Mouse (Mus musculus): ENCODE measurements at regions not wholly inside any gene's neighbourhood (a gene's known extent, or its start where the extent isn't known, plus 50 kb on each side); places are given as distances from the start of the nearest gene placed in this dataset.

GRCm38 (mm10) chr6:133904501-133904900 lies 50.9 kb upstream of the Kap start:
- DNase-seq (ENCODE audit: low read depth, low spot score) = peak; percentile 31

DNA sequence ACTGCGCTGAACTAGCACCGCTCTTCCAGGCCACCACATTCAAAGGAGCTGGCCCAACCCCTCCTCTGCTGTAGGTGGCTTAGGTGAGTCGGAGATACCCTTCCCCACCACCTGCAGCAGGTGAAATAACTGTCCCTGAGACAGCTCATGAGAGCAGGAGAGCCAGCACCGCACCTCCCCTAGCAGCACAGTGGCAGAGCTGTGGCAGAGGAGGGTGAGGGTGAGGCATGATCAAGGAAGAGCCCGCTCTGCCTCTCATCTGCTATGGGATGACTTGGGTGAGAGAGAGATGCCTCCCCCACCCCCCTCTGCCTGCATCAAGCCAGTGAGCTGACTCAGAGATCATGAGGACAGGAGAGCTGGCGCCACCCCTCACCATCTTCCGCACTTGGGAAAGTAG lies 81.1 kb upstream of the Kap start:
- DNase-seq (ENCODE audit: low read depth, low spot score) = no peak

- DNase-seq (ENCODE audit: low read depth, low spot score) = no peak
Observed at GRCm38 (mm10) chr6:133935671-133936070, 82.1 kb upstream of the Kap start.

- no peak for DNase-seq (ENCODE audit: low read depth, low spot score)
Observed at GRCm38 (mm10) chr6:133959902-133960634, 75.4 kb upstream of the Etv6 start.

DNA sequence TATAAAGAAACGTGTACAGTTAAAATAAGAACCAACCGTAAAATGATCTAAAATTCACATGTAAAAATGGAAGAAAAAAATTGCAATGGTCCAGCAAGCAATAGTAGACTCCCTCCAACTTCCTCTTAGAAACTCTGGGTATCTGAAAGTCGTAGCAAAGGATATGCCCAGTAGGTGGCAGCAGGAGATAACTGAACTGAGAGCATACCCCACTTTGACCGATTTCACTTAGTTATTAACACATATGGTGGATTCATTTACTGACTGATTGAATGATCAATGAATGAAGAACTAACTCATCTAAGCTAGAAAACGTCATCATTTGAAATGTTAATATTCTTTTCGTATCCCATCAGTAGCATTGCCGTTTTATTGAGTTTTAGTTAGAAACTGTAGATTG lies 74.8 kb upstream of the Etv6 start:
- DNase-seq (ENCODE audit: low read depth, low spot score) = peak; percentile 71

DNA sequence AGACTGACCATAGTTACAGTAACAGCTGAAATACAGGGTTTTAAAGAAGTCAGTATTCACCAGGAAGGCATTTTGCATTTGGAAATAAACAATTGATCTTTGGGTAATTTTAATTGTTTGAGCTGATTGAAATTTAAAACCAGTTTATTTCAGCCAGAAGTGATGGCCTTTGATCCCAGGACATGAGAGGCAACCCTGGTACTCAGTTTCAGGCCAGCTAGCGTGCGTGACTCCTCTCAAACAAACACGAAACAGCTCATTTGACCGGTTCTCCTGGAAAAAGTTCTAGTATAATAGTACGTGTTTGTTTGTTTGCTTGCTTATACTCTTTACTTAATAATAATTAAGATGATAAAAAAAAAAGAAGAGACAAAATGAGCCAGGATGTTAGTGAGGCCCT lies 72.9 kb upstream of the Etv6 start:
- no peak for DNase-seq (ENCODE audit: low read depth, low spot score)

GRCm38 (mm10) chr6:133963264-133963663 lies 72.2 kb upstream of the Etv6 start:
- no peak for DNase-seq (ENCODE audit: low read depth, low spot score)

DNA sequence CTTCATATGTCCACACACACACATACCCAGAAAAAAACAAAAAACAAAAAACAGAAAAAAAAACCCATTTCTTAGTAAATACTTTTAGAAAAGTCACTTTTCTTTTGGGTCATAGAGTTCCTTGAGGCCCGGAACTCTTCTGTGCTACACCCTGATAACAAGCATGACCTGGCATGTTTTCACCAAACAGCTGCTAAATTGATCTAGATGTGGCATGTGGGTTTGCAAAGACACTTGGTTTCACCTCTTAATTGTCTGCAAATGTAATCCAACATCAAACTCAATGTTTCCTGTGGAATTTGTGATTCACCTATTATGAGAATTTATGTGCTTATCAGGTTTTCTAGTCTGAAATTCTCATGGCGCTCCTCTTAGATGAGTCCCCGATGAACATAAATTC lies 68.2 kb upstream of the Etv6 start:
- no peak for DNase-seq (ENCODE audit: low read depth, low spot score)

GRCm38 (mm10) chr6:133972054-133972705 lies 63.3 kb upstream of the Etv6 start:
- DNase-seq (ENCODE audit: low read depth, low spot score) = no peak

DNA sequence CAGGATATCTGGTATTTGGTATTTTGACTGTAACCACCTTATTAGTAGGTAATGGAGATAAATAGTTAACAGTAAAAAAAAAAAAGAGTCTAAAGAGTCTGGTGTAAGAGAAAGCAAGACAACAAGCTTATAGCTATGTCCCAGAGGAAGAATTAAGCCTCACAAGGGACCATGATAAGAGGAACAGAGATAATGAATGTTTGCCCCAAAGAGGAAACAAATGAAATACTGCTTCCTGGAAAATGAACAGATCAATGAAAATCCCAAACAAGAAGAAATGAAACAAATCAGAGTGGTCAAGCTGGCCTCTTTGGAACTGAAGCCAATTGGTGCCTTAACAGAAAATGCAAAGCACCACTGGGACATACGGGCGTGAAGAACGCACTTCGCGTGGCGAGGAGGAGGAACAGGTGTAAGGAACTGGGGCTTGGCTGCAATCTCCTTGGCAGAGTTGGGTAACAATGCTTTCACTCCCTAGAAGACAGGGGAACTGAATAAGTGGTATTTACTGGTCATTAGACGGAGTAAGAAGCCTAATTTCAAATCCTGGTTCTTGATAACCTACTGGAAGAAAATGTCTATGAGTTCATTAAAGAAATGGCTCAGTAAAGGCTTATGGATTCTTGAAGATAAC lies 62.2 kb upstream of the Etv6 start:
- no peak for DNase-seq (ENCODE audit: low read depth, low spot score)

- no peak for DNase-seq (ENCODE audit: low read depth, low spot score)
Observed at GRCm38 (mm10) chr6:133975951-133976350, 59.5 kb upstream of the Etv6 start.

DNA sequence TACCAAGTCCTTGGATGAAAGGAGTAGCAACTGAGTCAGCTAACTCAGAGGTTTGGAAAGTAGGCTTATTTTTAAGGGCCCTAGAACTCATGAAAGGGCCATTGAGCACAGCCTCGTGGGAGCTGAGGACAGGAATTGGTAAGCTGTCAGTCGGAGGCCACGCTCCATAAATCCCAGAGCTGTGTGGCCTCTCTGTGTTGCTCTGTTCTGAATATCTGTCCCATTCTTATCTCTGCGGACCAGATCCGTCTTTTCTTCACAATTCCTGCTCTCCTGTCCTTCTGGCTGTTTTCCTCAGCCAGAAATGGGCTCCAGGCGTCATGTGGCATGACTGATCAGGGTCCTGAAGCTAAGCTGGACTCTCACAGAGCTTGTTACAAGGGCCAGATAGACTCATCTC lies 58.6 kb upstream of the Etv6 start:
- DNase-seq (ENCODE audit: low read depth, low spot score) = no peak

- no peak for DNase-seq (ENCODE audit: low read depth, low spot score)
Observed at GRCm38 (mm10) chr6:133983804-133984514, 51.5 kb upstream of the Etv6 start.

DNA sequence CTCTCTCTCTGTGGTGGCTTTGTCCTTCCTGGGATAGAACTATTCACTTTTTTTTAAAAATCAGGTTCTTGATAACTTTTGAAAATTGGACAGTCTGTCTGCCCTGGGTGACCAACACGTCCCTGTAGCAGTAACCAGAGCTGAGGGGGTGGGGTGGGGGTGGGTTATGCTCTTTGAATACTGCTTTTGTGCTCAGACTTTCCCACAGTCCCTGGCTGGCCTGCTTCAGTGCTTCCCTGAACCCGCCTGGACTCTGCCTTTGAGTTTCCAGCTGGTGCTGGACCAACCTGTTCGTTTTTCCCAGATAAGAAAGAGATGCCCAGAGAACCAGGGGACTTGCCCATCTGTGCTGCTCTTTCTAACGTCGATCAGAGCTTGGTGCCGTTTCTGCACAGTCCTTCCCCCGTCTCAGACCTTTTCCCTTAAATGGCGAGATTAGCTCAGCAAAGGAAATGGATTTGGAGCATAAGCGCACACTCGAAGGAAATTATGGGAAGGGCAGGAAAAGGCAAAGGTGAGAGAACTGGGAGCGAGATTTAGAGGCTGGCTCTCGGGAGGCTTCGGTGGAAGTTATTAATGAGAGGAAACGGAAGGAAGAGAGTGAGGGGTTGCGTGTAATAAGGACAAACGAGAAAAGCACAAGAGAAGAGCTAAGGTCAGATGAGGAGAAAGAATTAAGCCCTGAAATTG lies 50.7 kb upstream of the Etv6 start:
- no peak for DNase-seq (ENCODE audit: low read depth, low spot score)
